Mouse (Mus musculus): ENCODE results near the gene Ncor2. TPM values are rescaled to one million over a fixed set of nuclear protein-coding genes. Genes with fewer than 3 reads are reported as not detected.

Gene Ncor2
- polyA plus RNA-seq, 1 experiment, result 75.8 TPM

GRCm38 (mm10) chr5:125122049-125122448, 57.0 kb downstream of the Ncor2 start:
- Histone ChIP-seq H3K27me3 (ENCODE audit: control insufficient read depth, insufficient read depth, low read length) (no peaks in the 10 kb centered on the region), H3K27ac (ENCODE audit: control insufficient read depth, insufficient read depth, low read length) (no peak overlapping the region), H3K36me3 (ENCODE audit: control insufficient read depth, insufficient read depth, low read length) (peaks cover 20% of the 10 kb centered on the region), H3K4me1 (replicated peaks; ENCODE audit: control insufficient read depth, insufficient read depth, low read length) (no peaks in the 10 kb centered on the region), H3K4me3 (ENCODE audit: control insufficient read depth, insufficient read depth, low read length) (no peak overlapping the region)
- TF ChIP-seq POLR2A (IDR thresholded peaks at IDR 0.05; ENCODE audit: control insufficient read depth, extremely low read depth, insufficient read depth, low read length, poor library complexity), result no peak
- no peak for TF ChIP-seq CTCF (IDR thresholded peaks at IDR 0.05; ENCODE audit: borderline replicate concordance, control insufficient read depth, extremely low read depth, insufficient read depth, low read length, poor library complexity)
- DNase-seq, result no peak
- 98% methylated on average over 7 of the region's 7 CpGs for WGBS

- no peaks in the 10 kb centered on the region for H3K4me1 ChIP-seq (replicated peaks; ENCODE audit: control insufficient read depth, insufficient read depth, low read length)
- DNase-seq, result no peak
- no peaks in the 10 kb centered on the region for H3K27me3 ChIP-seq (ENCODE audit: control insufficient read depth, insufficient read depth, low read length)
- H3K27ac ChIP-seq (ENCODE audit: control insufficient read depth, insufficient read depth, low read length), result no peak overlapping the region
- TF ChIP-seq POLR2A (IDR thresholded peaks at IDR 0.05; ENCODE audit: control insufficient read depth, extremely low read depth, insufficient read depth, low read length, poor library complexity), result no peak
- TF ChIP-seq CTCF (IDR thresholded peaks at IDR 0.05; ENCODE audit: borderline replicate concordance, control insufficient read depth, extremely low read depth, insufficient read depth, low read length, poor library complexity), result no peak
- no peak overlapping the region for H3K4me3 ChIP-seq (ENCODE audit: control insufficient read depth, insufficient read depth, low read length)
- peaks cover 20% of the 10 kb centered on the region for H3K36me3 ChIP-seq (ENCODE audit: control insufficient read depth, insufficient read depth, low read length)
- WGBS, result 92% methylated on average over 17 of the region's 17 CpGs
Observed at GRCm38 (mm10) chr5:125120517-125121303, 58.3 kb downstream of the Ncor2 start.

- WGBS, result 93% methylated on average over 5 of the region's 5 CpGs
- Histone ChIP-seq H3K27me3 (ENCODE audit: control insufficient read depth, insufficient read depth, low read length) (no peaks in the 10 kb centered on the region), H3K4me3 (ENCODE audit: control insufficient read depth, insufficient read depth, low read length) (no peak overlapping the region), H3K4me1 (replicated peaks; ENCODE audit: control insufficient read depth, insufficient read depth, low read length) (no peaks in the 10 kb centered on the region), H3K27ac (ENCODE audit: control insufficient read depth, insufficient read depth, low read length) (no peak overlapping the region), H3K36me3 (ENCODE audit: control insufficient read depth, insufficient read depth, low read length) (peaks cover 20% of the 10 kb centered on the region)
- no peak for DNase-seq
- TF ChIP-seq POLR2A (IDR thresholded peaks at IDR 0.05; ENCODE audit: control insufficient read depth, extremely low read depth, insufficient read depth, low read length, poor library complexity), result no peak
- no peak for TF ChIP-seq CTCF (IDR thresholded peaks at IDR 0.05; ENCODE audit: borderline replicate concordance, control insufficient read depth, extremely low read depth, insufficient read depth, low read length, poor library complexity)
Observed at GRCm38 (mm10) chr5:125117238-125117637, 61.8 kb downstream of the Ncor2 start.

GRCm38 (mm10) chr5:125113029-125113428, 66.0 kb downstream of the Ncor2 start:
- no peak for DNase-seq
- no peak overlapping the region for H3K27ac ChIP-seq (ENCODE audit: control insufficient read depth, insufficient read depth, low read length)
- peaks cover 10% of the 10 kb centered on the region for H3K36me3 ChIP-seq (ENCODE audit: control insufficient read depth, insufficient read depth, low read length)
- TF ChIP-seq CTCF (IDR thresholded peaks at IDR 0.05; ENCODE audit: borderline replicate concordance, control insufficient read depth, extremely low read depth, insufficient read depth, low read length, poor library complexity), result no peak
- TF ChIP-seq POLR2A (IDR thresholded peaks at IDR 0.05; ENCODE audit: control insufficient read depth, extremely low read depth, insufficient read depth, low read length, poor library complexity), result no peak
- H3K4me1 ChIP-seq (replicated peaks; ENCODE audit: control insufficient read depth, insufficient read depth, low read length), result 0 out of 2 replicates have a peak, but pooled peaks cover 2% of the 10 kb centered on the region
- WGBS, result 93% methylated on average over 5 of the region's 5 CpGs
- no peaks in the 10 kb centered on the region for H3K27me3 ChIP-seq (ENCODE audit: control insufficient read depth, insufficient read depth, low read length)
- H3K4me3 ChIP-seq (ENCODE audit: control insufficient read depth, insufficient read depth, low read length), result no peak overlapping the region

GRCm38 (mm10) chr5:125112588-125112987, 66.4 kb downstream of the Ncor2 start:
- no peak for DNase-seq
- TF ChIP-seq POLR2A (IDR thresholded peaks at IDR 0.05; ENCODE audit: control insufficient read depth, extremely low read depth, insufficient read depth, low read length, poor library complexity) (no peak), CTCF (IDR thresholded peaks at IDR 0.05; ENCODE audit: borderline replicate concordance, control insufficient read depth, extremely low read depth, insufficient read depth, low read length, poor library complexity) (no peak)
- Histone ChIP-seq H3K4me1 (replicated peaks; ENCODE audit: control insufficient read depth, insufficient read depth, low read length) (0 out of 2 replicates have a peak, but pooled peaks cover 2% of the 10 kb centered on the region), H3K27ac (ENCODE audit: control insufficient read depth, insufficient read depth, low read length) (no peak overlapping the region), H3K27me3 (ENCODE audit: control insufficient read depth, insufficient read depth, low read length) (no peaks in the 10 kb centered on the region), H3K4me3 (ENCODE audit: control insufficient read depth, insufficient read depth, low read length) (no peak overlapping the region), H3K36me3 (ENCODE audit: control insufficient read depth, insufficient read depth, low read length) (peaks cover 5% of the 10 kb centered on the region)
- 97% methylated on average over 1 of the region's 1 CpGs for WGBS

GRCm38 (mm10) chr5:125111137-125111536, 67.9 kb downstream of the Ncor2 start:
- no peak for TF ChIP-seq POLR2A (IDR thresholded peaks at IDR 0.05; ENCODE audit: control insufficient read depth, extremely low read depth, insufficient read depth, low read length, poor library complexity)
- TF ChIP-seq CTCF (IDR thresholded peaks at IDR 0.05; ENCODE audit: borderline replicate concordance, control insufficient read depth, extremely low read depth, insufficient read depth, low read length, poor library complexity), result no peak

More at GRCm38 (mm10) chr5:125111137-125111536, 67.9 kb downstream of the Ncor2 start:
- H3K27me3 ChIP-seq (ENCODE audit: control insufficient read depth, insufficient read depth, low read length), result no peaks in the 10 kb centered on the region
- H3K4me3 ChIP-seq (ENCODE audit: control insufficient read depth, insufficient read depth, low read length), result no peak overlapping the region
- no peak for DNase-seq
- H3K27ac ChIP-seq (ENCODE audit: control insufficient read depth, insufficient read depth, low read length), result no peak overlapping the region
- 85% methylated on average over 6 of the region's 6 CpGs for WGBS
- peaks cover 3% of the 10 kb centered on the region; the same call in 1 of the 2 replicates for H3K36me3 ChIP-seq (ENCODE audit: control insufficient read depth, insufficient read depth, low read length)
- H3K4me1 ChIP-seq (replicated peaks; ENCODE audit: control insufficient read depth, insufficient read depth, low read length), result peaks cover 9% of the 10 kb centered on the region

Measured in thymus, adult 2 months (tissue).